Mouse (Mus musculus) lung, adult 18-20 months (tissue): ENCODE results near the gene Zbtb41.

Experiments
- DNase-seq, 2 experiments: peaks; one replicate each; pipeline ENCODE4 v3.0.0; 2022; ENCODE audit warnings: mixed read lengths in 2 of 2

Zbtb41 gene

DNA sequence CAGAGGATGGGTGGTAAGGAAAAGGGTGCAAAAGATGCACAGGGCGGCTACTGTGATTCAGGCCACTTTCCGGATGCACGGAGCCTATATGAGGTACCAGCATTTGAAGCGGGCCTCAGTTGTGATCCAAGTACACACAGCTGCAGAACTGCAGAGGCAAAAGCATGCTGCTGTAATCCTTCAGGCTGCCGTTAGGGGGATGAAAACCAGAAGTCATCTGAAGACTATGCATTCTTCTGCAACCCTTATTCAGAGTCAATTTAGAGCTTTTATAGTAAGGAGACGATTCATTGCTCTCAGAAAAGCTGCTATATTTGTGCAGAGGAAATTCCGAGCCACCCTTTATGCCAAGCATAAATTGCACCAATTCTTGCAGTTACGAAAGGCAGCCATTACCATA lies 58.2 kb downstream of the Zbtb41 start:
- no peak for DNase-seq

- no peak for DNase-seq
Measured at GRCm38 (mm10) chr1:139481146-139481545, 59.1 kb downstream of the Zbtb41 start.

DNA sequence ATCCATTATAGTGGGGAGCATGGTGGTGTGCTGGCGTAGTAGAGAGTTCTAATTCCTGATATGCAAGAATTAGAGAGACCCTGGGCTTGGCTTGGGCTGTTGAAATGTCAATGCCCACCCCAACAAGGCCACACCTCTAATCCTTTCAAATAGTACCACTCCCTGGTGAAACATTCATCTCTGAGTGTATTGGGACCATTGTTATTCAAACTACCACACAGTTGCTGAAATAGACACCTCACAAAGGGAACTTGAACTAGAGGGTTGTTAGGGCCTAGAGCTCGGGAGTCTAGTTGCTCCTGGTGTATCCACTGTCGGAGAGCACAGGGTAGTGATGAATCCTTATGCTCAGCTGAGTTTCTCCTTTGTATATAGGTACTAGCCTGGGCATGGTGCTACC lies 72.5 kb downstream of the Zbtb41 start:
- DNase-seq = no peak

DNA sequence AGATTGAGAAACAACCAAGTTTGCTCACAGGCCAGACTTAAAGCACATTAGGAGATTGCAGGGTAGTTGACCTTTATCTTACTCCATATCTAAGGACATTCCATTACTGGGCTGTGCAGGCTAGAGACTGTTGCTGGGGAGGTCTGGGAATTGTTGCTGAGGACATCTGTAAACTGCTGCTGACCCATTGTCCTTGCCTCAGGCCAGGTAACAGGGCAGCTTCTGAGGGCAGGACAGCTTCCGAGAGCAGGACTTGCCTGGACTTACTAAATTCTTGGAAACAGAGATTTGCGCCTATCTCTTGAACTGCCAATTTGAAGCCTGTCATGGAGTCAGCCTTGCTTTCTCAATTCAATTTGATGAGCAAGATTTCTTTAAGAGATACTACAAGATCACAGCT lies 73.3 kb downstream of the Zbtb41 start:
- DNase-seq = no peak

DNA sequence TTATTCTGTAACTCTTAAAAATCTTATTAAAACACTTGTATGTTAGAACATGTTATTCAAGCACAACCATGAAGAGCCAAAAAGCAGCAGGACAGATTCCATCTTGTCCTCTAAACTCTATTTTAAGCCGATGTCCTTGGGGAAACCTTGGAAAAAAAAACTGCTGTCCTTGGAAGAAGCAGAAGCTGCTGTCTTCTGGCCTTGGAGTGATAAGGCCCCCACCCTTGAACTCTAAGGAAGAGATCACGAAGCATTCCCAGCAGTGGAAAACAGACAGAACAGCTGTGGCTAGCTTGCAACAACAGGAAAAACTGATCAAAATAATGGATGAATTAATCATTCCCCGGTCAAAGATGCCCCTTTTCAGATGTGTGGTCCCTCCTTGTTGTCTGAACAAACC lies 74.1 kb downstream of the Zbtb41 start:
- no peak for DNase-seq

DNA sequence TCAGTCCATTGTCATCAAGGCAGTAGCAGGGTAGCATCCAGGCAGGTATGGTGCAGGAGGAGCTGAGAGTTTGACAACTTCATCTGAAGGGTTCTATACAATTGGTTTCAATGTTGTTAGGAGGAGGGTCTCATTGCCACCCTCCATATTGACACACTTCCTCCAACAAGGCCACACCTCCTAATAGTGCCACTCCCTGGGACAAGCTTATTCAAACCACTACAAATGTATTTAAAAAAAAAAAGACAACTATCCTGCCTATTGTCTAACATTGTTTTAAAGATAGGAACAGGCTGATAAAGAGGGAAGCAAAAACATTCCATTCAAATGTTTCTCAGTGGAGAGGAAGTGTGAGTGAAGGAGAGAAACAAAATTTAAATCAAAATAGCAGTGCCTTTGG lies 77.7 kb downstream of the Zbtb41 start:
- no peak for DNase-seq

- no peak for DNase-seq
Measured at GRCm38 (mm10) chr1:139501258-139501752, 79.2 kb downstream of the Zbtb41 start, which contains the start of gene F13b. F13b (plus strand) TSS chr1:139501702.
